Mouse (Mus musculus) kidney, postnatal 0 days (tissue): ENCODE measurements around the gene Ctnnbip1. TPM values are rescaled to one million over a fixed set of nuclear protein-coding genes. Genes with fewer than 3 reads are reported as not detected.

Experiments used
- ATAC-seq: fragments of 200-750 bp; cut with Nextera tagmentation; replicated peaks from 2 replicates; pipeline ENCODE4 v1.8.0; 2017; ENCODE audit warnings: low read depth, moderate number of reproducible peaks, moderate TSS enrichment, moderate library complexity; ENCODE audit not compliant: low FRiP score
- DNase-seq: peaks from one replicate; pipeline ENCODE4 v3.0.0-alpha.2; 2016; ENCODE audit warnings: low spot score
- H3K27ac ChIP-seq: fragments of 300-500 bp; sonication (generic); 2 replicates; pipeline ENCODE4 v1.5.1; 2014; ENCODE audit warnings: mild to moderate bottlenecking
- H3K27me3 ChIP-seq: fragments of 300-500 bp; sonication (generic); 2 replicates; pipeline ENCODE4 v1.6.1; 2014; ENCODE audit warnings: low read length, mixed read lengths; ENCODE audit not compliant: insufficient read depth
- H3K36me3 ChIP-seq: fragments of 300-500 bp; sonication (generic); 2 replicates; pipeline ENCODE4 v1.6.1; 2014; ENCODE audit warnings: low read length, mixed read lengths; ENCODE audit not compliant: insufficient read depth
- H3K4me1 ChIP-seq: fragments of 300-500 bp; sonication (generic); replicated peaks from 2 replicates; pipeline ENCODE4 v1.6.1; 2014; ENCODE audit warnings: antibody characterized with exemption, low read length, mixed read lengths; ENCODE audit not compliant: insufficient read depth
- H3K4me2 ChIP-seq: fragments of 300-500 bp; sonication (generic); 2 replicates; pipeline ENCODE4 v1.6.1; 2014; ENCODE audit warnings: mild to moderate bottlenecking, low read length, moderate library complexity, mixed read lengths
- H3K4me3 ChIP-seq: fragments of 300-500 bp; sonication (generic); replicated peaks from 2 replicates; pipeline ENCODE4 v1.5.1; 2014; ENCODE audit warnings: low read depth, low read length
- H3K9ac ChIP-seq: fragments of 300-500 bp; sonication (generic); 2 replicates; pipeline ENCODE4 v1.6.1; 2014; ENCODE audit warnings: low read depth, low read length
- H3K9me3 ChIP-seq: fragments of 300-500 bp; sonication (generic); replicated peaks from 2 replicates; pipeline ENCODE4 v1.6.1; 2016; ENCODE audit warnings: low read length, inconsistent platforms, mixed read lengths
- CTCF ChIP-seq: IDR thresholded peaks from 2 replicates; pipeline ENCODE4 v1.5.1; 2016; ENCODE audit warnings: antibody characterized with exemption, low read depth, mild to moderate bottlenecking, moderate library complexity
- WGBS: fragments of 180-500 bp; shearing (Covaris S2); extraction: QIAGEN DNeasy Blood & Tissue Kit; methylation state at CpG from one replicate; pipeline ENCODE4 v1.1.7; 2014; 5-methylcytosine and 5-hydroxymethylcytosine counted together
- polyA plus RNA-seq: library from polyadenylated mRNA; unstranded; fragments of >200 nt; fragmentation: Nextera tagmentation; extraction: Ambion mirVana; gene quantifications from 2 replicates; pipeline ENCODE4 v1.2.1, GENCODE M21; 2015

The Ctnnbip1 gene
- polyA plus RNA-seq, 1 experiment from 2014 or later = 63.3 TPM

DNA sequence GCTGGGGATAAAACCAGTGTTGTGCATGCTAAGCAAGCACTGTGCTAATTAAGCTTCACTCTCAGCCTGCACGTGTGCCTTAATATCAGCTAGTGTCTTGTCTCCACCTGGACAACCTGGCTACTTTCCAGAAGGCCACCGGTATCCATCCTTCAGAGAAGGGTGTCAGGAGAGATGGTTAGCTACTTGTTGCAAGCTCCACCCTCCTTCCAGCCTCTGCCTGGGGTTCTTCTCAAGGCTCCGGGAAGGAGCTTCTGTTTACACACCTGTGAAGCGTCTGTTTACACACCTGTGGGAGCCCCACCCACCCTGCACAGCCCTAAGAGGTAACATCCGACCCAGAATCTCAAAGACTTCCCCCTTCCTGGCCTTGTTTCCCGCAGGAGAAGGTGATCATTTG is 50.6 kb downstream of the Ctnnbip1 start:
- Histone ChIP-seq H3K27me3 (no peaks in the 10 kb centered on the region), H3K9ac (no peak overlapping the region), H3K9me3 (no peaks in the 10 kb centered on the region), H3K4me2 (no peak overlapping the region), H3K36me3 (no peaks in the 10 kb centered on the region), H3K4me3 (no peak overlapping the region), H3K4me1 (peaks cover 3% of the 10 kb centered on the region), H3K27ac (no peak overlapping the region)
- 60% methylated on average over 6 of the region's 6 CpGs for WGBS
- DNase-seq (no peak), ATAC-seq (no peak)
- TF ChIP-seq CTCF = no peak

- DNase-seq = no peak
- H3K36me3 ChIP-seq = no peaks in the 10 kb centered on the region
- no peak for TF ChIP-seq CTCF
- no peak overlapping the region for H3K4me3 ChIP-seq
- no peak for ATAC-seq
- H3K9ac ChIP-seq = no peak overlapping the region
- no peaks in the 10 kb centered on the region; the same call in none of the 2 replicates for H3K4me1 ChIP-seq
- H3K27ac ChIP-seq = no peak overlapping the region
- WGBS = 83% methylated on average over 6 of the region's 6 CpGs
- no peaks in the 10 kb centered on the region for H3K9me3 ChIP-seq
- no peaks in the 10 kb centered on the region for H3K27me3 ChIP-seq
- H3K4me2 ChIP-seq = no peak overlapping the region
Observed at GRCm38 (mm10) chr4:149569781-149570497, 51.9 kb downstream of the Ctnnbip1 start.

GRCm38 (mm10) chr4:149570498-149570863 is 52.4 kb downstream of the Ctnnbip1 start:
- WGBS = 69% methylated on average over 4 of the region's 4 CpGs
- Histone ChIP-seq H3K27me3 (no peaks in the 10 kb centered on the region), H3K4me2 (no peak overlapping the region), H3K27ac (no peak overlapping the region), H3K4me3 (no peak overlapping the region), H3K9ac (no peak overlapping the region), H3K4me1 (no peaks in the 10 kb centered on the region; the same call in none of the 2 replicates), H3K9me3 (no peaks in the 10 kb centered on the region), H3K36me3 (no peaks in the 10 kb centered on the region)
- DNase-seq (no peak), ATAC-seq (no peak)
- TF ChIP-seq CTCF = no peak

DNA sequence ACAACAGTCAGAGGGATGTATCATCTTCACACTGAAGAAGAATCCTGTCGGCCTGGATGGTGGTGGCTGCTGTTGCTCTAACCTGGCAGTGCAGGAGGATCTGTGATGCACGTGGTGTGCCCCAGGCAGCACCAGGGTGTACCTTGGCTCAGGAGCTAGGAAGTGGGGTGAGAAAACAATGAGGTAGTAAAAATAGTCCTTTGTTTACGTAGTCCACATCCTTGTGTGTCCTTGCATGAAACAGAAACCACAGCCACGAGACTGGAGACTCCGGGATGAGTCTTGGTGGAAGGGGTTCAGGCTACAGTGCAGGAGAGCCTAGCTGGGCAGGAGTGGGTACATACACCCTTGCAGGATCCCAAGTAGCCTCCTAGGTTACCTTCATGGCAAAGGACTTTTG is 53.2 kb downstream of the Ctnnbip1 start:
- Histone ChIP-seq H3K9me3 (no peaks in the 10 kb centered on the region), H3K4me3 (no peak overlapping the region), H3K9ac (no peak overlapping the region), H3K27me3 (no peaks in the 10 kb centered on the region), H3K4me1 (no peaks in the 10 kb centered on the region; the same call in none of the 2 replicates), H3K4me2 (no peak overlapping the region), H3K36me3 (no peaks in the 10 kb centered on the region), H3K27ac (peak overlapping the region; percentile 62)
- no peak for TF ChIP-seq CTCF
- no peak for DNase-seq
- WGBS = 51% methylated on average over 5 of the region's 5 CpGs
- no peak for ATAC-seq

DNA sequence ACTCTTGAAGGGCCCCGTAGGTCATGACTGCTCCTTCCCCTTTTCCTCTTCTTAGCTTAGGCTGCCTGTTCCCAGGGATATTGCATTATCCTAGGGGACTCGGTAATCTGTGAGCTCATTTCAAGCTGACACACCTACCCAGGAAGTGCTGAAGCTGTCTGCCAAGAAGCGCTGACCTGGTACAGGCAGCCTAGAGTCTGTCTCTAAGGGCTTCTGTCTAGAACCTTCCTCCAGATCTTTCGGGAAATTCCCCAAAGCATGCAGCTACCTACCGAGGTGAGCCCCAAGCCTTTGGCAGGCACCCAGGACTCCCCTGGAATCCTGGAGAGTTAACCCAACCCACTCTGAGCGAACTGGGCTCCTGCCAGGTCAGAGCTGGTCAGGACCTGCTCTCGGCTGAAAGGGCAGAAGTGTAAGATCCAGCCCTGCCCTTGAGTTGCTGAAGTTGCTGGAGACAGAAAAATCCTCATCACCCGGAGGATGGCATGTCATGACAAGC is 53.7 kb downstream of the Ctnnbip1 start:
- Histone ChIP-seq H3K9me3 (no peaks in the 10 kb centered on the region), H3K9ac (no peak overlapping the region), H3K4me1 (no peaks in the 10 kb centered on the region; the same call in none of the 2 replicates), H3K4me3 (no peak overlapping the region), H3K36me3 (no peaks in the 10 kb centered on the region), H3K4me2 (no peak overlapping the region), H3K27ac (peak overlapping the region; percentile 62), H3K27me3 (no peaks in the 10 kb centered on the region)
- no peak for TF ChIP-seq CTCF
- ATAC-seq (peak; percentile 23; the same call in 1 of the 2 replicates), DNase-seq (no peak)
- WGBS = 33% methylated on average over 8 of the region's 8 CpGs

DNA sequence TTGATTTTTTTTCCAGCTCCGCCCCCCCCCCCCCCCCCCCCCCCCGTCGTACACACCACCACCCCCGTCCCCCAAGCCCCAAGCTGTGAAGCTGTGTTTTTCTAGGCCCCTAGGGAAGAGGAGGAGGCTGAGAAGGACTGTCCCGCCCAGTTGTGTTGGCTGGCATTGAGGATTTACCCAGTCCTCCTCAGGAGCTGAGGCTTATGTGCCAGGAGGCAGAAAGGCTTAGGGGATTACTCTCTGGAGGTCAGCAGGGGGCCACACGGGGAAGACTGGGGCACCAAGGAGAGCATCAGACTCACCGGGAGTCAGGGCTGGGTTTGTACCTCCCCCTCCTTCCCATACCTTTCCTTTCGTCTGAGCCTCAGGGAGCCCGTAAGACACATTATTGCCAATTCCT is 54.4 kb downstream of the Ctnnbip1 start:
- H3K4me3 ChIP-seq = no peak overlapping the region
- H3K4me1 ChIP-seq = no peaks in the 10 kb centered on the region; the same call in none of the 2 replicates
- no peak for TF ChIP-seq CTCF
- no peaks in the 10 kb centered on the region for H3K36me3 ChIP-seq
- H3K27ac ChIP-seq = peak overlapping the region; percentile 47; the same call in 1 of the 2 replicates
- ATAC-seq (no peak), DNase-seq (no peak)
- no peaks in the 10 kb centered on the region for H3K27me3 ChIP-seq
- H3K9me3 ChIP-seq = no peaks in the 10 kb centered on the region
- no peak overlapping the region for H3K9ac ChIP-seq
- WGBS = 46% methylated on average over 6 of the region's 9 CpGs
- no peak overlapping the region for H3K4me2 ChIP-seq
